Mouse (Mus musculus) embryo, embryonic 11 days (tissue): Measurements from ENCODE around the gene Acyp1.
"Not testable (repeated sequence)": the region's sequence is repeated elsewhere in the genome, so short reads cannot be mapped to it uniquely, and the experiment has no call there.

Experiments
- DNase-seq: peaks from one replicate; pipeline ENCODE4 v3.0.0-alpha.2; 2015

Acyp1 gene

DNA sequence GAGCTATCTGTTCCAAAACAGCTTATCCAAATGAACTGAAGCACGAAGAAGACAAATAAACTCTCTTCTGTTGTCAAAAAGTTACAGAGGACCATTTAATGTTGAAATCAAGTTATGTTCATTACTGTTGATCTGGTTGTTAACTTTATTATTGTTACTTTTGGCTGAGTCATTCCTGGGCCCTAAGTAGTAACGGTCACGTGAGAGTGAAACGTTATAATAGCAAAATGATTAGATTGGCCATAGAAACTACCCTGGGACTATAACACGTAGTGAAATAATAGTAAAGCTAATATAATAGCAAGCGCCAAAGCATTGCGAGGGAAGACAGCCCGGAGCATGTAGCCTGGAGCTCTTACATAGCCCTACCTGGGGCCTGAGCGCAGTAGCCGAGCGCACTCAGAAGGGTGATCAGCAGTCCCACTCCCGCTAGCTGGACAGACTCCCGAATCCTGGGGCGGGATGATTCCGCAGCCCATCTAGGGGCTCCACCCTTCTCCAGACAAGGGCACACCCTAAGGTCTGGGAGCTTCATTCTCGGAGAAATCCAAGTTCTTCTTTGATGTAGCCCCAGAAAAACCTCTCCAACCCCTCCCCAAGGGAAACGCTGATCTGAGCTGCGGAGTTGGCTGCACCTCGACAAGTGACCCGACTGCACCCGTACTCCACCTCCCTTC lies at the start of gene Acyp1:
Gene Acyp1, minus strand, starts transcription at position 630 of the 677 bp plus-strand sequence.
- no peak for DNase-seq

DNA sequence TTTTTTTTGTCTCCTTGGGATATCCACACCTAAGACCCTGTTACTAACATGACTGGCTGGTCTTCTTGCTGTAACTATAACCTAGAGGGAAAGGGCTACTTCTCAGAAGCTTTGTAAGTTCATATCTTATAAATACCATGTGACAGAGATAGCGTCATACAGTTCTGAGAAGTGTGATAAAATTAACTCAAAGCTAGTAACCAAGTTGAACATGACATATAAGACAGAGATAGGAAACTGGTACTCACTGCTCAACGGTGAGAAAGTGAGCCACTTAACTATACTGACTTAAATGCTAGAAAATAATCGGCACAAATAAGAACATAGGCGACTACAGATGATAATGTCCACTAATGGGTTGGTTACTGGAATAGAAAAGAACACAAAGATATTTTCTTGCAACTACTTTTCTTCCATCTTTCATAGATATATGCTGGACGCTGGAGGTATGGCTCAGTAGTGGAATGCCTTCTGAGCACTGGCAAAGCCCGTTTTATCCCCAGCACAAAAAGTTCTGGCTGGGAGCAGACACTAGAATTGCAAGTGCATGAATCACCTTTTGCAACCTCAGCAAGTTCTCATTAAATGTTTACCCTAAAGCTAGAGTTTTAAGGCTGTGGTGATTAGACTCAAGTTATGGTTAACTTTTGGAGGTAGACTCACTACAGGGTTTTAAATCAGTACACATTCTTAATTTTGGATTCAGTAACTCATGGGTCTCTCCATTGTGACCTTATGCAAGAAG lies 49.5 kb upstream of the Acyp1 start:
- DNase-seq, result no peak

DNA sequence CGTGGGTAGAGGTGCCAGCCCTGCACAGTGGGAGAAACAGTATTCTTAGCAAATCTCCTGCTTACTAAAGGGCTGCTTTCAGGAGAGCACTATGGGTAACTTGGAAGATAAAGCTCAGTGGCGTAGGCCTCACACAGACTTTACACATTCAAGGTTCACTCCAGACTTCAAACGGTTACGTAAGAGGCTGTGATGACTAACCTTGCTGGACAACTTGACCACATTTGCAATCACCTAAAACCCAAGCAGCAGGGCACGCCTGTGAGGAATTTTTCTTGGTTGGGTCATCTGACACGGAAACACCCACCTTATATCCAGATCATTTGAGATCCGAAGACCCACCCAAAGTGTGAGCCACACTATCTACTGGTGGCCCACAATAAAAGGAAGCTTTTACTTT lies 41.9 kb upstream of the Acyp1 start:
- DNase-seq, result no peak

DNA sequence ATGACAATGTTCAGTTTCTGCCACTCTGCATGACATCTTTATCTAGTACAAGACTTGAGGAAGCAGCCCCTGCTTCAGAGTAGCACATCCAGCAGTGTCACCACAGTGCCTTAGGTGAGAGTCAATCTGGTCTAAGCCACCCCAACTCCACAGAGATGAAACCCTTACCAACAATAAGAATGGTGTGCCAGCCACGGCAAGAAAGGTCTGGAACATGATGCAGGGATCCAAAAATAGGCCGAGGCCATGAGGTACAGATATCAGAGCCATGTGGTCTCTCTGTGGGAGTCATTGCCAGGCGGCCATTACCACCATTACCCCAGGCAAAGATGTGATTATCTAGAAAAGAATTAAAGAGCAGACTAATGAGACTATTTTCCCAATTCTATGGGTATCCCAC lies 20.4 kb upstream of the Acyp1 start:
- DNase-seq, result no peak

DNA sequence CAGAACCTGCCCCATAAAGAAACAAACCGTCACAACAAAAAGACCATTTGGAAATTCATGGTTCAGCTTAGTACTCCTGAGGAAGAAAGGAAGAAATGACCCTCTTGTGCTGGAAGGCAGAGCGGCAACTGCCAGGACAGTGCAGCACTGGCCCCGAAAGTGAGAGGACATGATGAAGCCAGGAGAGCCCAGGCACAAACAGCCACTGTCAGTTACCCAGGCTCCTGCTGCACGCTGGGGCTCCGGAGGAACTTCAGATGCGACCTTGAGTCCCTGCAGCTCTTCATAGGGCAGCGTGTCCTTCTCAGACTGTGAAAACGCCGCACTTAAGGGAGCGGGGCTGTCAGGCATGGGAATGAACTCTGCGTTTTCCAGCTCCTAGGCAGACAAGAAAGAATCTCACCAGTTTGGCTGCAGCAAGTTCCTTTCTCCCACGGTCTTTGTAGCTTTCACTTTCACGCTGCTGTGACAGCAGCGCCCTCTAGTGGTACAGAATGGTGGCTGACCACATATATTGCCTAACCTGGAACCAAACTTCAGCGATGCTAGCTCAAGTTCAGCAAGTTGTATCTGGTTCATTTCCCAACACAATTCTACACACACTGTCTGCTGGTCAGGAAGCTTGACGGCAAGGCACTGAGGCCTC lies 17.1 kb upstream of the Acyp1 start:
- DNase-seq, result peak; percentile 89

DNA sequence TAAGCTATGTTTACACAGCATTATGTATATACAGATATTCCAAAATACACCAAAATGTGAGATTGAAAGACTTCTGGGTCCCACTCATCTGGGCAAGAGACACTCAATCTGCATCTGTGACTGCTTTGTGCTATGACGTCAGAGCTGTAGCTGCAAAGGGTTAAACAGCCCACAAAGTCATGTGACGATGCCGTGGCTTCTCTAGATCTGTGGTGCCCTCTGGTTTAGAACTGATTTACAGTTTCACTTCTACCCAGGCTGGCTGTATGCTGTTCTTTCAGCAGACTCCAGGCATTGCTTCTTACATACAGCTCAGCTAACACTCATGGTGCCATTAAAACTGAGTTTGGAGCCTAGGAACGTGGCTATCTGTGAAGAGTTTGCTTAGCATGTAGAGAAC lies 16.5 kb upstream of the Acyp1 start:
- no peak for DNase-seq

DNA sequence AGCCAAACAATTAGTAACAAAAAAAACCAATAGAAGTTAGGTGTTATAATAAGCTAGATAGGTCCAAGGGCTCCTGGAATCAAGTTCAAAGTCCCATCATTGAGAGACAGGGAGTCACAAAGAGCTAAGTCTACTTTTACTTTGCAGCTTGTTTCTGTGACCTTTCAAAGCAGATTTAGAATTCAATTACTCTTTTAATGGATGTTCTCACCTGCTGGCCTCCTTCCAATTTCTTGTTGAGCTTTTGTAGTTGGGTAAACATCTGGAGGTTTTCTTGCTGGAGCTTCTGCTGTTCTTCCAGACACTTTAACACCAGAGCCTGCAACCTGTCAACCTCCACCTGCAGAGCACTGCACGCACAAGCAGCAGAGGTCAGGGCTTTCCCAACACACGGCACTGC lies 15.0 kb upstream of the Acyp1 start:
- no peak for DNase-seq

DNA sequence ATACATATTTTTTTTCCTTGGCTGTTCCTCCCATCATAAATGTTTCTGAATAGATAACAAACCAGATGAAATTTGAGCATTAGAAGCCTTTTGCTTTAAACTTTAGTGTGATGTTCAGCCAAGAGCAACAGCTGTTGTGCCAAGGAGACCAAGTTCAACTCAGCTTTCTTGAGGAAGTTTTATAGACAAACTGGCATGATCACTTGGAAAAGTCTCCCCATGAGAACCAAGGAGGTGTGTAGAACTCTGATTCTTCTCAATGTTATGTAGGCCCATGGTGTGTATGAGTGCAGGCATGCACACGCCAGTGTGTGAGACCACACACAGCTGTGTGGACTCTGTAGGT lies 10.6 kb upstream of the Acyp1 start:
- DNase-seq, result no peak

DNA sequence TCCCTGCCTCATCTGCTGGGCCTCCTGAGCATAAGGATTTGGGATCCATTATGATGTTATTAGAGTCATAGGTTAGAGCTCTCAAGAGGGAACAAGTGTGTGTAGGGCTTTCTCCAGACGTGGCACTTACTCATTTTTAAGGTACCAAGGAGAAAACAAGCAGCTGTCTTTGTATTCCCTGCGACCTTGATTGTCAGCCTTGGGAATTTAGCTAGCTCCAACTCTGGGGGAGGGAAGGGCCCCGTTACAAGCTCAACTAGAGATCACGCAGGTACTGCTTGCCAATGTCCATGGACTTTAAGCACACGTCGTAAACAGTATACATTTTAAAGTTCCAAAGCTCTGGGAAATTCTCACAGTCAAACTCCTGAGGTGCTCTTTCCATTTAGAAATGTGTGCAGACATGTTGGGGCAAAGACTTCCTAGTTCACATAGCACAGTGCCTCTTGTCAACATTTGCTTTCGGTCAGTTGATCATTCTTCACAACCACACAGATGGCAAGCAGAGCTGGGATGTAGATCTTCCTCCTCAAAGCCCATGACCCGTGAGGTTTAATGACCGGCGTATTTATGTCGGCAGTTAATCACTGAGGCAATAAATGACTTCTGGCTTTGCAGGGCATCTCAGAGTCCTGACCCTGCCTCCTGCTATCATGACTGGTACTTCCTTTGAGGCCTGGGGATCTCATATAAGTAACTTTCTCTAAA lies 10.0 kb upstream of the Acyp1 start:
- DNase-seq, result peak; percentile 63

DNA sequence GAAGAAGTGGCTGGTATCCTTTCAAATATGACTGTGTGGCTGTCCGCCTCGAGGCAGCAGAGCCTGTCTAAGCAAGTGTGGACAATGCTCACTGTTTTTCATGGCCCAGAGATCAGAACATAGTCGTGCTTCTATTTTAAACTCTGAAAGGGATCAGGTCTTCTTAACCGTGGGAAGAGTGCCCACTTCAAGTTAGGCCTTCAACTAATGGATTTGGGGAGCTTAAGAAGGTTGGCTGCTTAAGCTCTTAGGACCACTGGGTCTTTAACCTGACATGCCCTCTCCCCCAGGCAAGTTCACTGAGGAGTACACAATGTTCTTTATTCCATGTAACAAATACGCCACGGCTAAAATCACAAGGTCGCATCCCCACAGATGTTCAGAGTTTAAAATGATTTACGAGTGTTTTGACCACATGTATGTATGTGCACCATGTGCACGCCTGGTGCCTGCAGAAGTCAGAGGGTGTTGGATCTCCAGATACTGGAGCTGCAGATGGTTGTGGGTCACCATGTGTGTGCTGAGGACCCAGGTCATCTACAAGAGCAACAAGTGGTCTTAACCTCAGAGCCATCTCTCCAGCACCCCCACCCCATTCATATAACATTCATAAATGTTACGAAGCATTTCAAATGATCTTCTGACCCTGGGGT lies 9.2 kb upstream of the Acyp1 start:
- no peak for DNase-seq

DNA sequence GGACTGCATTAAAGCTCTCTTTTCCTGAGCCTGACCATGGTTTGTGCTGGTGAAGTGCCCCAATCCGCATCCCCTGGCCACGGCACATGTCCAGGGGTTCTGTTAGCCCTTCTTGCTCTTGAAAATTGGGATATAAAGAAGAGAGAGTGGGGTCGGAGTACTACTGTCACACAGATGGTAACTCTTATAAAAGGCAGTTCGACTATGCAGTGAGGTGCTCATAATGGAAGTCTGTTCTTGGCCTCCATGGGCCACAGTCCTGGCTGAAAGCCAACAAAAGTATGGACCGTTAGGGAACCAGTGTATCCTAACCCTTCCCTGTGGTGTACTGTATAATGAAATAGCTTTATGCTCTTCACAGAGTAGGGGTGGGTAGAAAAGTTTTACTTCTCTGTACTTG lies 8.7 kb upstream of the Acyp1 start:
- no peak for DNase-seq

DNA sequence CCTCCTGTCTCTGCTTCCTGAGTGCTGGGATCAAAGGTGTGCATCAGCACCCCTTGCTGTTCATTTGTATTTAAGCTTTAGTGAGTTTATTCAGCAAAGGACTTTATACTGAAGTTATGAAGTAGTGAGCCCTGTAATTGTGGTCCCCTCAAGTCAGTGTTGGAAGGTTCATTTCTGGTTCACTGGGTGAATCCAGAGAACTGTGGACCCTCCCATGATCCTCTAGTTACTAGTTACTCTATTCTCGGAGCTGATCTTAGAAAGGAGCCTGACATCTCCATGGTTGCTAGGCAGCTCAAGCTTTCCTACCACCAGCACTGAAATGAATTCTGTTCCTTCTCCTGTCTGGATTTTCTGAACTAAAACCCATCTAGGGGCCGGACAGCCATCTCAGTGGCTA lies 7.3 kb upstream of the Acyp1 start:
- no peak for DNase-seq

DNA sequence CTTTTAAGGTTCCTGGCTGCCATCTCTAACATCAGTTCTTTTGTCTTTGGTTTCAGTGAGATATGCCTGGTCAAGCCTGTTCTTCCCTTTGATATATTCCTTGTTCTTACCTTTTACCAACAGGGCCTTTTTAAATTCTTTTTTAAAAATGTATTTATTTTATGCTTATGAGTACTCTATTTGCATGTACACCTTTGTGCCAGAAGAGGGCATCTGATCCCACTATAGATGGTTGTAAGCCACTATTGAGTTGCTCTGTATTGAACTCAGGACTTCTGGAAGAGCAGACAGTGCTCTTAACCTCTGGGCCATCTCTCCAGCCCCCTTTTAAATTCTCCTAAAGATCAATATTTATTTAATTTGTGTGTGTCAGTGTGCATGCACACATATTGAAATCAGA lies 4.7 kb upstream of the Acyp1 start:
- no peak for DNase-seq

DNA sequence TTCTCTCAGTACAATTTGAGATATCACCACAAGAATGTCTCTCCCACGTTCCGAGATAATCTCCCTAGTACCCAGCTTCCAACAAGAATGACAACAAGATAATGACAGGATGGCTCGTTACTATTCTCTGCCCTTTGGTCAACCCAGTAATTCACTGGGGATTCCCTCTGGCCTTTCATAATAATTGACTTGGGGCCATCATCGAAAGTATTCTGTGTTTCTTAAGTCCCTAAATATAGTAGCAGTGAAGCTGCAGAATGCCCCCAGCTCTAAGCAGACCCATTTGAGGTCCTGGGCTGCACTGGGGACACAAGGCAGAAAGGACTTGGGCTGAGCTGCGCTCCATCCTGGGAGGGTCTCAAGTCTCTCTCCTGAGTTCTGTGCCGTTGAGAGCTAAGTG lies 4.0 kb upstream of the Acyp1 start:
- no peak for DNase-seq

DNA sequence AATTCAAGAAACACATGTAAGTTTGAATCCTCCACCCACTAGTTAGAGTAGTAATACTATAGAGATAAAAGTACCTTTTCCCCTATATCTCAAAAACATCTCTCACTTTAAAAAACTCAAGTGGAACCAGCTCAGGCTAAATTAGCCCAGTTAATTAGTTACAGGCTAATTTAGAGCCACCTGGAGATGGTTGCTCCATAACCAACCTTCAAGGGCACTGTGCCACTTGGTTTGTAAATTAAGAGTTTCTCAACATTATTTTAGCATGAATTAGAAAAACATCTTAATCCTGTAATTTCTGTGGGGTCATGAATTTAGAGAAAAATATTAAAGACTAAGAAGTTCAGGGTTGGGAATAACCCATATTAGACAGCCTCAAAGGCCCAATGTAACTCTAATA lies 3.3 kb upstream of the Acyp1 start:
- DNase-seq, result no peak

DNA sequence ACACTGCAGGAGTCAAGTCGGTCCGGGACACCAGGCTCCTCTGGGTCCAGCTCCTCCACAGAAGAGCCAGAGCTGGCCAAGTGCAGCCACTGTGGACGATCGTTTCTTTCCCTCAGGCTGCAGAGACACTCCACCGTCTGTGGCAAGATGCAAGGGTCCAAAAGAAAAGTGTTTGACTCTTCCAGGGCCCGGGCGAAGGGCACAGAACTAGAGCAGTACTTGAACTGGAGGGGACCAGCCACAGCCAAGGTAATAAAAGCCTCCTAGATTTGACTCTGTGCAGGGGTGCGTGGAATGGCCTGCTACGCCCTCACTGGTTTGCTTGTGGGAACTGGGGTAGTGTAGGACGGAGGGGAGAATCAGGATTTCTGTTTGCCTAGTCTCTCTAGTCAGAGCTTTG lies 2.4 kb upstream of the Acyp1 start:
- DNase-seq, result no peak

DNA sequence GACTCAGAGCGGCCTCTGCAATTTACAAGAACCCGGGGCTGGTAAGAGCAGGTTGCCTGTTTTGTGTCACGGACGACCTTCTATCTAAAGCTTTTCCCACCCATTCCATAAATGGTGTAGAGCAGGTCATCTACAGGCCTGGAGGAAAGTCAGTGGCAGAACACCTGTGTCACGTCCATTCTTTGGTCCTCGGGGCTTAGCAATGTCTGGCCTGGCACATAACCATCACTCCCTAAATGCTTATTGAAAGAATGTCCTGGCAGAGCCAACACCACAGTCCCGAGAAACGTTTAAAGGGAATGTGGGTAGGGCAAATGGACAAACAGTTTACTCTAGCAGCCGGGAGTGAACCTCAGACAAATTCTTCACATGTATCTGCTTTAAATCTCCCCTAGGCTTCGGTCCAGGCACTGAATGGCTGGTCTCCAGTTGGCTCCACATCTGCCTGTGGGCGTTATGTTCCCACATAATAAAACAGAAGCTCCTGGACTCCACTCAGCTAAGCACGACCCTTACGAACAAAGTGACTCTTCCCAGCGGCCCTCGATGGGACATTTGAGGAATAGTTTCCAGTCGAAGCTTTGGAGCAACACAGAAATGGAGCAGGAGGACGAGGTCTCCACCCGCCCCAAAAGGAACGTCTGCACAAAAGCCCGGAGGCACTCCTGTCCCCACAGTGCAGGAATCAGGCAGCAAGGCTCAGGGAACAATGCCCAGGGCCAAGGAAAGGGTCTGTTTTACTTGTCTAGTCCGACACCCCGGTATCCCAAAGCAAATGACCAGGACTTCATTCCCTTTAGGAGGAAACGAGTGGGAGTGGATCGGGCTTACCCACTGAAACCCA lies 1.1 kb upstream of the Acyp1 start:
- DNase-seq, result no peak

DNA sequence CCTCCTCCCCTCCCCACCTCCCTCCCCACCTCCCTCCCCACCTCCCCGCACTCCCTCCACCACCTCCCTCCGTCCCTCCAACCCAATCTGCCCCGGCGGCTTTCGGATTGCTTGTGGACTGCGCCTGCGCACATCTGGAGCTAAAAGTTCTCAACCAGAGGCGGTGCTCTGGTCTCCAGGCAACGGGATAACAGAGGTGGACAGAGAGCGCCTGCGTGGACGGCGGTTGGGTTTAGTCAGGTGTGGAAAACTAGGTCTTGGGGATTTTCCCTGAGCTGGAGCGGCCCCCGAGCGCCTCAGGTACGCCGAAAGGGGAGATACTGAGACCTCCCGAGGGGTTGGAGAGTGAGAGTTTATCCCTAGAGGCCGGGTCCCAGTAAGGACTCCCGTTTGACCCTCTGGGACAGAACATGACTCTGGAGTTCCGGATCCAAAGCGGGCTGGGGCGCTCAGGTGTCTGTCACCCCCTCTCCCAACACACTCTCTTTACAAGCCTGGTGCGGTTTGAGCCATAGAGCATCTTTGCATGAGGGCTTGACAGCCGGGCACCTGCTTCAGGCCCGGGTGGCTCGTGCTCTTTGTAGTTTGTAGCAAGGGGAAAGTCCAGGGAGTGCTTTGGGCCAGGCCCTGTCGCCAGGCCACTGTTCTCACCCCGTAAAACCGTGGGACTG lies 383 bp upstream of the Acyp1 start, which contains the start of gene Zc2hc1c:
Gene Zc2hc1c, plus strand, starts transcription at position 106 of the 671 bp plus-strand sequence.
- peak; percentile 96 for DNase-seq

DNA sequence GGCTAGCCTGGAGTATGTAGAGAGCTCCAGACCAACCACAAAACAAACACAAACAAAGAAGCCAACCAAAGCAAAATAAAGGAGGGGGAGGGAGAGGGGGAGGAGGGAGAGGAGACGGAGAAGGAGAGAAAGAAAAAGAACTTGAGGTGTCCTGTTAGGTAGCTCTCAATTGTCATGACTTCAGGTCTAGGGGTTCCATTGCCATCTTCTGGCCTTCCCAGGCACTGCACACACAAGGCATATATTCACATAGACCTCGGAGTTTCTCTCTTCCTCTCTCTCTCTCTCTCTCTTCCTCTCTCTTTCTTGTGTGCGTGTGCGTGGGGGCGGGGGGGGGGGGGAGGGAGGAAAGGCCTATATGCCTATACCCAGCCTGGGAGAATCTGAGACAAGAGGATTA lies 1.3 kb downstream of the Acyp1 start:
- no peak for DNase-seq

DNA sequence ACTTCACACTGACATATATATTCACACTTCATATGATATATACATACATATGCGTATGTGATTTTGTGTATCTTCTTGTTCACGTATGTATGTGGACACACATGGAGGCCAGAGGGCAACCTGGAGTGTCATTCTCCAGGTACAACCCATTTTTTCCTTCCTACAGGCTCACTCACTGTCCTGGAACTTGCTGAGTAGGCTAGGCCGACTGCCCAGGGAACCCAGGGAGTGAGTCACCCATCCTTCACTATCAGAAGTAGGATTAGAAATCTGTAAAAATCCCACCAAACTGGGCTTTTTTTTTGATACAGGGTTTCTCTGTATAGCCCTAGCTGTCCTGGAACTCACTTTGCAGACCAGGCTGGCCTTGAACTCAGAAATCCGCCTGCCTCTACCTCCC lies 3.2 kb downstream of the Acyp1 start:
- no peak for DNase-seq

DNA sequence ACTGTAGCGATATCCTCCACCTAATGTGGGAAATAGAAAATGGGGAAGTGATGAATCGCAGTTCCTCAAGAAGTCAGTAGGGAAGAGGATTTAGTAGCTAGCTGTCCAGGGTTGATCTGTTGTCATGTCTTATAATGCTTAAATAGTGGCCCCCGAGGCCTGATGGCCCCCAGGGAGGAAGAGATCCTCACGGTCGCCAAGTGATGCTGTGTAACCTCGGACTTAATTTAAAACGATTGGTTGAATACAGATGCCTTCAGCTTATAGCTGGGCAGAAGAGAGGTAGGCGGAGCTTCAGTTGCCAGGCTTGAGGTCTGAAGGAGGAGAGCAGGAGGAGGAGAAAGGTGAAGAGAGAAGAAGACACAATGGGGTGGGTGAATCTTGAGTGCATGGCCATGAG lies 3.9 kb downstream of the Acyp1 start:
- no peak for DNase-seq

DNA sequence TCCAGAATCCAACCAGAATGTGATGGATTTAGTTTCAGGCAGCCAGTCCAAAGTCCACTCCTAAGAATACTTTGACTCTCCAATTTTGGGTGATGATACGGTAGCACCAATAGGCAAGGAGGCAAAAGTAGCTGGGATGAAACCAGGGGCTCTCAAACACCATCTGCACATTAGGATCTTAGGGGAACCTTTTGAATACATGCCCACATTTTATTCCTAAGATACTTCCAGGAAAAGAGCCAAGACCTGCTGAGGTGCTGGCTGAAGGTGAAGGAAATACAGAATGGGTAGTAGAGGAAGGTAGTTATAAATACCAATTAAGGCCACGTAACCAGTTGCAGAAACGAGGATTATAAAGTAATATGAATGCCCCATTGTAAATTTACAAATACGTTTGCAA lies 6.5 kb downstream of the Acyp1 start:
- DNase-seq, result not testable (repeated sequence)
